Mouse (Mus musculus): ENCODE data around the gene B430306N03Rik.

B430306N03Rik gene

DNA sequence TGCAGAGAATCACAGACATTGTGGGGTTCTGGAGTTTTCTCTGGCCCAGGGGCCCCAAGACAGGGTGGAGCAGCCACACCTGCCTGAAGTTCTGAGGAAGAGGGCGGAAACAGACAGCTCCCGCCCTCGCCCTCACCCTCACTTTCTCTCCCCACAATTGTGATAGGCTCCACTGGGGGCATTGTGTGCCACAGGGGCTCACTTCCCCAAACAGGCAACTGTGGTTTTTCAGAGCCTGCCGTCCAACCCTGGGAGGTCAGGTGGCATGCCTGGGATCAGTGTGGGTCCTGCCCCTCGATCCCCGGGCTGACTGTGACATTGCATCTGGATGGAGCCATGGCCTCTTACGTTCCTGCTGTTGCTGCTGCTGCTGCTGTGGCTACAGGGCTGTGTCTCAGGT, 15.7 kb upstream of the B430306N03Rik start:
- in situ Hi-C loops (cut with MboI; ENCODE audit: low pct_unique_long_range_greater_than_20kb in 1 of 2, low sequenced_read_pairs in 2 of 2, unreplicated experiment in 1 of 2): loop anchor here in 1 of 2 experiments (25.0 kb wide), 1 partner anchor 463 kb away; the partner anchor contains the start of gene Mdfi

DNA sequence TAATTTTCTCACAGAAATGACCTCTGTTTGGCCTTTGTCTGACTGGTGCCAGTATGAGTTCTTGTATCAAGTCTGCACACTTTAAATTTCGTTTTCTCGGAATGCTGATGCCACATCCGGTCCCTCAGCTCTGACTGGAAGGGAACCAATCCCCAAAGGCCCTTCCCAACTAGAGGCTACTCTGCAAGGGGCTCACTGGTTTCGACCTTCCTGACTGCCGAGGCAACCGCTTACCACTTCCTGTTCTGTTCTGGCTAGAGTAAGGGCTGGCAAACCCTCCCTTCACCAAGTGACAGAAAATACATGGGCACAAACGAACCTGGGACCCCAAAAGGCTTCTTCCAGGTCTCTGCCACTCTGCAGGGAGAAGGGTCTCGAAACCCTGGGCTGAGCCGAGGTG, 15.1 kb upstream of the B430306N03Rik start:
- in situ Hi-C loops (cut with MboI; ENCODE audit: low pct_unique_long_range_greater_than_20kb in 1 of 2, low sequenced_read_pairs in 2 of 2, unreplicated experiment in 1 of 2): loop anchor here in 1 of 2 experiments (25.0 kb wide), 1 partner anchor 464 kb away; the partner anchor contains the start of gene Mdfi

DNA sequence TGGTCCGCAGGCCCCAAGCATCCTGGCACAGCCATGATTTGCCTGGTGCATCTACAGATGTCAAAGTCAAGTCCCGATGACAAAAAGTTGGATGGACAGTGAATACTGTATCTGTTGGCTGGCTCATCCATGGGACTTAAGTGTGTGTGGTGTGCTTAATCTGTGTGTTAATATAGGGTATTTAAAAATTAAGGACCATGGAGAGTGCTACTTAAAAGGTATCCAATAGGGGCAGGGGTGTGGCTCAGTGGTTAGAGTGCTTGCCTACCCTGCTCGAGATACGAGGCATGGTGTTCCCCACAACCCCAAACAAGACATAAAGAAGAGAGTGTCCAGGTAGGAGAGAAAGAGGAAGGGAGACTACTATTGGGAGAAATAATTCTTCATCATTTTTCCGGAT, 14.1 kb upstream of the B430306N03Rik start:
- in situ Hi-C loops (cut with MboI; ENCODE audit: low pct_unique_long_range_greater_than_20kb in 1 of 2, low sequenced_read_pairs in 2 of 2, unreplicated experiment in 1 of 2): loop anchor here in 1 of 2 experiments (25.0 kb wide), 1 partner anchor 464 kb away; the partner anchor contains the start of gene Mdfi

DNA sequence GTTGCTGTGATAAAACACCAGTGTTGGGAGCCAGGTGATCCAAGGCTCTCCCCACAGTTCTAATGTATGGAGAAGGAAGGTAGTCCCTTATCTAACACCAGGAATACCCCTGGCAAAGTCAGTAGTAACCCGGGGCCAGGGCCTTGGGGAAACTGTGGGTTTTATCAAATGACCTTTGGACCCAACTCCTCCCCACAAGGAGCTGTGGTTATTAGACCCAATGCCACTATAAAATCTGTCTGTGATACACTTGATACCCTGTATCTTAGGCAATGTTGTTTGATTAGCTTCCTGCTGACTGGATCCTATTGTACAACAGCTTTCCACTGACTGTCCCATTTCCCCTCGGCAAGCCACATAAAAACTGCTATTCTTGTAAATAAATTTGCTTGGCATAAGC, 3.8 kb upstream of the B430306N03Rik start:
- in situ Hi-C loops (cut with MboI; ENCODE audit: low pct_unique_long_range_greater_than_20kb in 1 of 2, low sequenced_read_pairs in 2 of 2, unreplicated experiment in 1 of 2): loop anchor here in 1 of 2 experiments (25.0 kb wide), 1 partner anchor 475 kb away; the partner anchor contains the start of gene Mdfi

DNA sequence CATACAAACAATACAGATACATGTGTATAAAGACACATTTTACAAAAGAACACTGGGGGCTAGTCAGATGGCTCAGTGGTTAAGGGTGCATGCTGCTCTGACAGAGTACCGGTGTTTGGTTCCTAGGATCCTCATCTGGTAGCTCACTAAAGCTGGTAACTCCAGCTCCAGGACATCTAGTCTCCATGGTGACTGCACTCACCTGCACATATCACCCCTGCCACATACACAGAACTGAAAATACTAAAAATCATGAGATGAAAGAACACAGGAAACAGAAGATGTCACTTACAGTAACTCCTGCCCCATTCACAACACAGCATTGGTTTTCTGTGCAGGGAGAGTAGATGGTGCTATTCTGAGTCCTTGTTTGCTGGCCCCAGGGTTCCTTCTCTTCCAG, 2.7 kb downstream of the B430306N03Rik start:
- in situ Hi-C loops (cut with MboI; ENCODE audit: low pct_unique_long_range_greater_than_20kb in 1 of 2, low sequenced_read_pairs in 2 of 2, unreplicated experiment in 1 of 2): loop anchor here in 1 of 2 experiments (25.0 kb wide), 1 partner anchor 481 kb away; the partner anchor contains the start of gene Mdfi

DNA sequence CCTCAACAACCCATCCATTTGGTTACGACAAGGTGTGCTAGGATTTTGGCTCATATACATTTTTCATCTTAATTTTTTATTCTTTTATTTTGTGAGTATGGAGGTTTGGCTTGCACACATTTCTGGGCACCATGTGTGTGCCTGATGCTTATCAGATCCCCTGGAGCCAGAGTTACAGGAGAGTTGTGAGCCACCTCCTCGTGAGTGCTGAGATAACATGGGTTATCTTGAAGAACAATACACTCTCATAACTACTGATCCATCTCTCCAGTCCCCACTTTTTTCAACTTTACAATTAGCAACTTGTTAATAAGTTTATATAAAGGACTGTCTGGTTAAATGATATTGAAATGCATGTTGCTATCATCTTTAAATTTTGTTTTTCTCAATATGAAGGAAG, 5.3 kb downstream of the B430306N03Rik start:
- in situ Hi-C loops (cut with MboI; ENCODE audit: low pct_unique_long_range_greater_than_20kb in 1 of 2, low sequenced_read_pairs in 2 of 2, unreplicated experiment in 1 of 2): loop anchor here in 1 of 2 experiments (25.0 kb wide), 1 partner anchor 484 kb away; the partner anchor contains the start of gene Mdfi

DNA sequence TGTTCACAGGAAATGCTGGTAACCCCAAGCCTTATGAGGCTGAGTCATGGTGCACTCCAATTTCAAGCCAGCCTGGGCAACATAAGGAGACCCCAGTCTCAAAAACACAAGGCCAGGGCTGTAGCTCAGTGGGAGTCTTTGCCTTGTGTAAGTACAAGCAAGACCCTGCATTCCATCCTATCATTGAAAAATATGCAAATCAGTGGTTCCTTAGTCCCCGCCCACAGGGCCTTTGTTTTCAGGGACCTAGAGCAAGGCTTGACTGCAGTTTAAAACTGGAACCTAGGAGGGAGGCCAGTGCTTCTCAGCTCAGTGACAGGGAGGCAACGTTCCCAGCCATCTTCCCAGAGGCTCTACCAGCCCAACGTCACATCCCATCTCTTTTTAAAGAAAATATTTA, 7.3 kb downstream of the B430306N03Rik start:
- in situ Hi-C loops (cut with MboI; ENCODE audit: low pct_unique_long_range_greater_than_20kb in 1 of 2, low sequenced_read_pairs in 2 of 2, unreplicated experiment in 1 of 2): loop anchor here in 1 of 2 experiments (25.0 kb wide), 1 partner anchor 486 kb away; the partner anchor contains the start of gene Mdfi

DNA sequence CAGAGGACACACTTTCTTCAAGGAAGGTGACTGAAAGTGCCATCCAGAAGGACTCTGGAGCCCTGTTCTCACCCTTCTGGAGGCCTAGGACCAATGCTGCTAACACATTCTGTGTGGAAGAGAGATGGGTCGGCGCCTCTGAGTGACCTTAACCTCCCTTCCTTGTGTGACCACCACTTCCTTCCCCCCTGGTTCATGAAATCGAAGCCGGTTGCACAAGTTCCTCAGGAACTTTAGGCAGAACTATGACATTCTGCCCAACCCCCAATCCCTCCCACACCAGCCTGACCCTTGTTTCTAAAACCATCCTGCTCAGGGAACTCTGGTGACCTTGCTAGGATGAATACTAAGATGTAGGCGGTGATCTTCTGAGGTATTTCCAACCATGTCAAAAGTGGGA, 8.3 kb downstream of the B430306N03Rik start:
- in situ Hi-C loops (cut with MboI; ENCODE audit: low pct_unique_long_range_greater_than_20kb in 1 of 2, low sequenced_read_pairs in 2 of 2, unreplicated experiment in 1 of 2): loop anchor here in 1 of 2 experiments (25.0 kb wide), 1 partner anchor 487 kb away; the partner anchor contains the start of gene Mdfi

DNA sequence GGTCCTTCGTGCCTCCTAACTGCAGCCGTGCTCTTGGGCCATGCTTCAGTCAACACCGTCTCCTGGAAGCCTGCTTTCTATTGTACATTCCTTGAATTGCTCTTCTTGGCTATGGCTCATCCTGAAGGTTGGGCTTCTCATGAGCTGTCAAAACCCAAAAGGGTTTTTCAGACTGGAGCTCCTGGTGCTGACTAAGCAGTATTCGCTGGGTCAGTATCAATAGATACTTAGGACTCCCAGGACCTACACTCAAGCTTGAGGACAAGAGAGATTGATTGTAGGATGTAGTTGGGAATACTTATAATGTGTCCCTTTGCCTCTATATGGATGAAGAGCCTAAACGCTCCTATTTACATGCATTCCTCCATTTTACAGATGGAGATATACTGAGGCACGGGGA, 9.2 kb downstream of the B430306N03Rik start:
- in situ Hi-C loops (cut with MboI; ENCODE audit: low pct_unique_long_range_greater_than_20kb in 1 of 2, low sequenced_read_pairs in 2 of 2, unreplicated experiment in 1 of 2): no loop called here

DNA sequence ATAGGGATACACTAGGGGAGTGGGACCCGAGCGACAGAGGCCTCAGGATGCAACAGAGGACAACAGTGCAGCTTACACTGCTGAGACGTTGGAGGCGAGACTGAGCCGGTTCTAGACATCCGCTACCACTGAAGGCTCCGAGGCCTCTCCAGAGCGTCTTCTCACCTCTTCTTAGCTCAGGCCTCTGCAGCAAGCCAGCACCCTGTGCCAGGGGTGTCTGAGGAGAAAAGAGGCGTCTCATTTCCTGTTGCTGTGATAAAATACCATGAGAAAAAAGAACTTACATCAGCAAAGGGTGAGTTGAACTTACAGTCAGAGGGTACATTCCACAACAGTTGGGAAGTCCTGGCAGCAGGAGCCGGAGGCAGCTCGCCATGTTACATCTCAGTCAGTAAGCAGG, 9.7 kb downstream of the B430306N03Rik start:
- in situ Hi-C loops (cut with MboI; ENCODE audit: low pct_unique_long_range_greater_than_20kb in 1 of 2, low sequenced_read_pairs in 2 of 2, unreplicated experiment in 1 of 2): no loop called here

DNA sequence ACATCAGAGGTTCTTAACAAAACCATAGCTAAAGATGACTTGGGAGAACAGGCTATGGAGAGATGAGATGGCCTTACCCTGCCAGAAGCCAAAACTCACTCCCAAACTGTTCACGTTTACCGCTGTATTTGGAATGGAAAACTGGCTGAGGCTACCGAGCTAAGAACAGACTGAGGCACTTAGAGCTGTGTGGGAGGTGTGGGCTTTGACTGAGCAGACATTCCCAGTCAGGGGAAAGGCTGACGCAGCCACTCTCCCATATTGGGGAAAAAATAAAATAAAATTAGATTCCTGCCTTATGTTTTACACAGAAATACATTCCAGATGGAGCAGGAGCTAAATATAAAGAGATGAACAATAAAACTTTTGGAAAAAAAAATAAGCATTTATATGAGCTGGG, 10.7 kb downstream of the B430306N03Rik start:
- in situ Hi-C loops (cut with MboI; ENCODE audit: low pct_unique_long_range_greater_than_20kb in 1 of 2, low sequenced_read_pairs in 2 of 2, unreplicated experiment in 1 of 2): no loop called here

DNA sequence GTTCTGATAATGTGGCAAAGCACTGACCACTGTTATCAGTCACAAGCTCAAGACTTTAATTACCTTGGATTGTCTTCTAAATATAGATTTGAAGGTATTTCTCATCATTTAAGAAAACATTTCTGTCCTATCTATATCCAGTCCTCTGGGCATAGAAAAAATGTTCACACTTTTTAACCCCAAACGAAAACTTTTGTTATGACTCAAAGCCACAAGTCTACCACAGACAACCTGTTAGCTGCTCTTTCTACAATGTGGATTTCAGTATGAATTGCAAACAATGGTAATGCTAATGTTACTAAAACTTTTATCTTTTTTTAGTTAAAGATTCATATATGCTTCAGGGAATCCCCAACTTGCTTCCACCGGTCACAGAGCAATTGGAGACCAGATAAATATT, 16.6 kb downstream of the B430306N03Rik start:
- in situ Hi-C loops (cut with MboI; ENCODE audit: low pct_unique_long_range_greater_than_20kb in 1 of 2, low sequenced_read_pairs in 2 of 2, unreplicated experiment in 1 of 2): no loop called here

DNA sequence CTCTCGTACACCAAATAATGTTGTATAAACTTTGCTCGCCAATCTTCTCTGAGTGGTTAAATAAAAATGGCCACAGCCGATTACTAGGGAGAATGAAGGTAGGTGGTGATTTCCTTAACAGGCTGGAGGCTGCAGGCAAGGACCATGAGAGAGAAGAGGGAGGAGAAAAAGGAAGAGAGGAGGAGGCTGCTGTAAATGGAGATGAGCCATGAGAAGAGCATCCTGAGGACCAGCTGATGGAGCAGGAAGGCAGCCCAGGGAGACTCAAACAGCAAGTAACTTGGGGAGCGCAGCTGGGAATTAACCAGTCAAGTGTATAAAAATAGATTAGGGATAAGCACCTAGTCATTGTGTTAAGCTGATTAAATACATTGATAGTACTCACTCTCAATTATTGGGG, 18.2 kb downstream of the B430306N03Rik start:
- in situ Hi-C loops (cut with MboI; ENCODE audit: low pct_unique_long_range_greater_than_20kb in 1 of 2, low sequenced_read_pairs in 2 of 2, unreplicated experiment in 1 of 2): no loop called here

DNA sequence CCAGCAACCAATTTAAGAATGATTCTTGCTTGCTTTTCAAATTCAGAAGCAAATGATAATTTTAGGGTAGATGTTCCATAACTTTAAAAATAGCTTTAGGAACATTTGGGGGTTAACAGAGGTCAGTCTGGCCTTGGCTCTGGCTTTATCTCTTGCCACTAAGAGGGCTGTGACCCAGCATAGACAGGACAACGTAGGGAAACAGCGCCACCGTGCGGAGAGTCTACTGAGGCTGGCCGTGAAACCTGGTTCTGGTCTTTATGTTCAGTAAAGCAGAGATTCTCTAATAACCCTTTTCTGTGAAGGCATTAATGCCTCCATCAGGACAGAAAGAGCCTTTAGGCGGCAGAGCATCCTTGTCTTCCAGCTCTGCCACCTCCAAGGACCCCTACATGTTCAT, 20.9 kb downstream of the B430306N03Rik start:
- in situ Hi-C loops (cut with MboI; ENCODE audit: low pct_unique_long_range_greater_than_20kb in 1 of 2, low sequenced_read_pairs in 2 of 2, unreplicated experiment in 1 of 2): no loop called here

DNA sequence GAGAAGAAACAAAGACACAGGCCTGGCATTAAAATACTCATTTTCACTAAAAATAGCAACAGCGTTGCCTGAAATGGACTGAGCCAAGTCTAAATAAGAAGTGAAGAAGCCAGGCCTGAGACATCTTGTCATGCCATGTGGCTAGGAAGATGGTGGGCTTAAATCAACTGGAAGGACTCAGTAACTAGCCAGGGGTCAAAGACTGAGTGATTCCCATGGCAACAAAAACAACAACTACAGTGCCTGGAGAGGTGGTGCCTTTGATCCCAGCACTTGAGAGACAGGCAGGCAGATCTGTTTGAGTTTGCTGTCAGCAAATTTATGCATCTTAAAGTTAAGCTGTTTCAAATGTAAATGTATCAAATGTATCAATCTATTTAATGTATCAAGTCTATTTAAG, 24.3 kb downstream of the B430306N03Rik start:
- in situ Hi-C loops (cut with MboI; ENCODE audit: low pct_unique_long_range_greater_than_20kb in 1 of 2, low sequenced_read_pairs in 2 of 2, unreplicated experiment in 1 of 2): loop anchor here in 1 of 2 experiments (10.0 kb wide), 1 partner anchor 225 kb away; no protein-coding TSS in a partner anchor

DNA sequence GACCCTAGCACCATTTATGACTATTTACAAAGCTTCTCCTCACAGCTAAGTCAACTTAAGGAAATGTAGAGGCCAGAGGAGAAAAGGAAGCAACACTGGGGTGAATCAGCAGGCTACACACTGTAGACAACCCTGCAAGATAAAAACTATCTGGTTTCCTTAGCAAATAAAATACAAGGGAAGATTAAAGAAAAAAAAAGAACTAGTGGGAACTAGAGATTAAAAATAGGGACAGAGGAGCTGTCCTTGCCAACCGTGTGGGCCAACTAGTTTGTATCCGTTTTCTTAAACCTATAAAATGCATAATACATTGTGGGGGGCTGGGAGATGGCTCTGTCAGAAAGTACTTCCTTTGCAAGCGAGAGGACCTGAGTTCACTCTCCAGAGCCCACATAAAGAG, 26.0 kb downstream of the B430306N03Rik start:
- in situ Hi-C loops (cut with MboI; ENCODE audit: low pct_unique_long_range_greater_than_20kb in 1 of 2, low sequenced_read_pairs in 2 of 2, unreplicated experiment in 1 of 2): loop anchor here in 1 of 2 experiments (10.0 kb wide), 1 partner anchor 227 kb away; no protein-coding TSS in a partner anchor

DNA sequence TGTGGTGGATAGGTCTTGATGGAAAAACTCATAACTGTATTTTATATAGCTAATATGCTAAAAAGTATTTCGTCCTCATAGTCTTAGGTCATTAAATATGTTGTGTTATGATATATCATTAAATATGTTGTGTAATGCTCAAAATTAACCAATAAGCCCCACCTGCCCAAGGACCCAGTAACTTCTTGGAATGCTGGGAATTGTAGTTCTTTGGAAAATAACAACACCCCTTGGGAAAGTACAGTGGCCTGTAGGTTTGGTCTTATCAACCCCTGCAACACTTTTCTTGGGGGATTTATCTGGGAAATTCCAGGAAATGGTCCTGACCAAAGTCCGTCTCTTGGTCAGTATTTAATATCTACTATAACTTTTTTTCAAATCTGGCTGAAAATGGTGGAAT, 27.1 kb downstream of the B430306N03Rik start:
- in situ Hi-C loops (cut with MboI; ENCODE audit: low pct_unique_long_range_greater_than_20kb in 1 of 2, low sequenced_read_pairs in 2 of 2, unreplicated experiment in 1 of 2): loop anchor here in 1 of 2 experiments (10.0 kb wide), 1 partner anchor 228 kb away; no protein-coding TSS in a partner anchor

DNA sequence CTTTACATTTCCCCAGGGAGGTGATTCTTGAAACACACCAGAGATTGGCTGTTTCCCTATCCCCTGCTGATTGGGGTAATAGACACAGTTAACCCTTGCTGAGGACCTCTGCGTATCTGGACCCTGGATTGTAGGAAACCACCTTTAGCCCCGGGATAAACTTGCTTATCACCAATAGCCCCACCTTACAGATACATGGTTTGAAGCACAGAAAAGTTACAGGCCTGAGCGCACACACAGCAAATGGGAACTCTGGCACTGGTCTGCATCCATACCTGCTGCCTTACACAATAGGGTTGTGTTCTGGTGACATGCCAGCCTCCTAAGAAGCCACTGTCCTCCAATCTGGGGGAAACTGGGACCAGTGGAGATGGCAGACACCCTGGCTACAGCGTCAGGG, 29.9 kb downstream of the B430306N03Rik start:
- in situ Hi-C loops (cut with MboI; ENCODE audit: low pct_unique_long_range_greater_than_20kb in 1 of 2, low sequenced_read_pairs in 2 of 2, unreplicated experiment in 1 of 2): loop anchor here in 1 of 2 experiments (10.0 kb wide), 1 partner anchor 231 kb away; no protein-coding TSS in a partner anchor

DNA sequence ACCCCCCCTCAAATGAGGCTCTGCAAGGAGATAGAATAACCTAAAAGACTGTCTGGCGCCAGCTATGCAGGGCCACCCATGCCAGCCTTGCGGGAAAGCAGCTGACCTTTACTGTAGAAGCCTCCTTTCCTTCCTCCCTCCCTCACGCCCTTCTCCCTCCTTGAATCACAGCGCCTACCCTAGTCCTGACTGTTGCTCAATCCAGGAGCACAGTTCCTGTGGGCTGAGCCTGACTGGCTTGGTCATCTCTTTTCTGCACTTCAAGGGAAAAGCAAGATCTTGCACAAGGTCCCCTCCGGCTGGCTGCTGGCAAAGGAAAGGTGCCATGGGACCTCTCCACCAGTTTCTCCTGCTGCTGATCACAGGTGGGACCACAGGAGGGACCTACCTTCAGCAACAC, 30.3 kb downstream of the B430306N03Rik start, which contains the start of gene Trem2:
Gene Trem2, plus strand, starts transcription at position 171 of the 400 bp plus-strand sequence.
- in situ Hi-C loops (cut with MboI; ENCODE audit: low pct_unique_long_range_greater_than_20kb in 1 of 2, low sequenced_read_pairs in 2 of 2, unreplicated experiment in 1 of 2): loop anchor here in 1 of 2 experiments (10.0 kb wide), 1 partner anchor 231 kb away; no protein-coding TSS in a partner anchor

DNA sequence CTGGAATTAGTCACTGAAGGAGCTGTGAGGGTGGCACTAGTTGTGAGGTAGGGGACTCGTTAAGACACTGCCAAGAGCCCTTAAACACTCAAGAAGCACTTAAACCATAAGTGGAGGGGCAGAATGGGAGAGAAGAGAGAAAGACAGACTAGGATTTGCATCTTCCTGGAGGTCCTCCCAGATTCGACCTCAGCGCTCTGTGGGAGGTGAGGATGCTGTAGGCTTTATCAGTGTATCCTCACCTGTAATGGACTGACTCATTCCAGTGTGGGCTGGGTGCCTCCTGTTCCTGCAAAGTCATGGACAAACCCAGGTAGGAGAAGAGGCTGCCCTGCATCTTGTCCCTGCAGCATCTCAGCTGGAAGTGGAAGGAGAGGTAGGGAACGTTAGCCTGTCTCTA, 30.9 kb downstream of the B430306N03Rik start:
- in situ Hi-C loops (cut with MboI; ENCODE audit: low pct_unique_long_range_greater_than_20kb in 1 of 2, low sequenced_read_pairs in 2 of 2, unreplicated experiment in 1 of 2): loop anchor here in 1 of 2 experiments (10.0 kb wide), 1 partner anchor 232 kb away; no protein-coding TSS in a partner anchor
